Mouse (Mus musculus) lung, postnatal 0 days (tissue): Measurements from ENCODE around the gene Ppp1ca. TPM values are rescaled to one million over a fixed set of nuclear protein-coding genes. Genes with fewer than 3 reads are reported as not detected.

Experiments used
- ATAC-seq: fragments of 200-750 bp; cut with Nextera tagmentation; 2 replicates; pipeline ENCODE4 v1.8.0; 2017; ENCODE audit warnings: moderate library complexity
- DNase-seq: peaks from one replicate; pipeline ENCODE4 v3.0.0-alpha.2; 2016; ENCODE audit warnings: low spot score
- H3K27ac ChIP-seq: fragments of 300-500 bp; sonication (generic); 2 replicates; pipeline ENCODE4 v1.5.1; 2014; ENCODE audit warnings: antibody characterized with exemption, mild to moderate bottlenecking, low read length, mixed read lengths
- H3K27me3 ChIP-seq: fragments of 300-500 bp; sonication (generic); replicated peaks from 2 replicates; pipeline ENCODE4 v1.6.1; 2014; ENCODE audit warnings: low read length, mixed read lengths; ENCODE audit not compliant: insufficient read depth
- H3K36me3 ChIP-seq: fragments of 300-500 bp; sonication (generic); 2 replicates; pipeline ENCODE4 v1.6.1; 2014; ENCODE audit warnings: low read length, mixed read lengths; ENCODE audit not compliant: insufficient read depth
- H3K4me1 ChIP-seq: fragments of 300-500 bp; sonication (generic); 2 replicates; pipeline ENCODE4 v1.6.1; 2014; ENCODE audit warnings: antibody characterized with exemption, low read depth, low read length, mixed read lengths; ENCODE audit not compliant: insufficient read depth
- H3K4me2 ChIP-seq: fragments of 300-500 bp; sonication (generic); replicated peaks from 2 replicates; pipeline ENCODE4 v1.6.1; 2014; ENCODE audit warnings: low read depth, mild to moderate bottlenecking, low read length, moderate library complexity, mixed read lengths
- H3K4me3 ChIP-seq: fragments of 300-500 bp; sonication (generic); 2 replicates; pipeline ENCODE4 v1.5.1; 2014; ENCODE audit warnings: low read depth, low read length
- H3K9ac ChIP-seq: fragments of 300-500 bp; sonication (generic); replicated peaks from 2 replicates; pipeline ENCODE4 v1.6.1; 2014; ENCODE audit warnings: low read depth, mild to moderate bottlenecking
- H3K9me3 ChIP-seq: fragments of 300-500 bp; sonication (generic); 2 replicates; pipeline ENCODE4 v1.6.1; 2016; ENCODE audit warnings: low read length, mixed read lengths
- CTCF ChIP-seq: IDR thresholded peaks from 2 replicates; pipeline ENCODE4 v1.5.1; 2016; ENCODE audit warnings: antibody characterized with exemption, mild to moderate bottlenecking
- EP300 ChIP-seq: IDR thresholded peaks from 2 replicates; pipeline ENCODE4 v1.6.1; 2016; ENCODE audit warnings: antibody characterized with exemption, mild to moderate bottlenecking, control low read depth
- WGBS: fragments of 180-500 bp; shearing (Covaris S2); extraction: QIAGEN DNeasy Blood & Tissue Kit; methylation state at CpG from one replicate; pipeline ENCODE4 v1.1.7; 2014; 5-methylcytosine and 5-hydroxymethylcytosine counted together
- polyA plus RNA-seq: library from polyadenylated mRNA; unstranded; fragments of >200 nt; fragmentation: Nextera tagmentation; extraction: Ambion mirVana; gene quantifications from 2 replicates; pipeline ENCODE4 v1.2.1, GENCODE M21; 2015

Ppp1ca gene
- polyA plus RNA-seq, 1 experiment from 2014 or later = 631 TPM

DNA sequence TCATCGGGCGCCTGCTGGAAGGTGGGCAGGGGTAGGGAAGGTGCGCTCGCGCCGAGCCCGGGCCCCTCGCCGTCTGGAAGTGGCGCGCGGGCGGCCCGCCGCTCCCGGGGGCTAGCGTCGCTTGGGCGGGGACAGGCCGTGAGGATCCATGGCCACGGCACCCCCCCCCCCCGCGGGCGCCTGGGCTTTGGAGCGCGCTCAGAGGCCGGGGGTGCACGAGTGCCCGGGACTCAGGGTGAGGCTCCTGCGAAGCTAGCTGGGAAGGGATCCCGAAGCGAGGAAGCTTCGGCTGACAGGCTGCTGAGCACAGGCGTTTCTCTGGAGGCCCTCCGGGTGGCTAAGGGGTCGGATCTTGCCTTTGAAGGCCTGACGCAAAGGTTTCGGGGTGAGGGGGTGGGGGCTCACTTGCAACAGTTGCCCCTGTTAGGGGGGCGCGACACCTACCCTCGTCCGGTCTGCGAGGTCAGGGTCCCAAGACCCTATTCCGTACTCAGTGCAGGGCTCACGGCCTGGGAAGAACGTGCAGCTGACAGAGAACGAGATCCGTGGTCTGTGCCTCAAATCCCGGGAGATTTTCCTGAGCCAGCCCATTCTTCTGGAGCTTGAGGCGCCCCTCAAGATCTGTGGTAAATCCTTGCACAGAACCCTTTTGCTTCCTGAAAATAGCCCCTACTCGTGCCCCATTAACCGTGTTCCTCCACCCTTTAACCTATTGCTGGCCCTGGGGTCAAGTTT, 553 bp downstream of the Ppp1ca start:
- H3K36me3 ChIP-seq = peaks cover 24% of the 10 kb centered on the region; the same call in 1 of the 2 replicates
- H3K4me2 ChIP-seq = peak overlapping the region; percentile 87
- WGBS = under 1% methylated on average over 28 of the region's 52 CpGs
- ATAC-seq = peak; percentile 53
- peak overlapping the region; percentile 95 for H3K9ac ChIP-seq
- H3K27me3 ChIP-seq = no peaks in the 10 kb centered on the region
- peak; percentile 44 for DNase-seq
- TF ChIP-seq EP300 (no peak), CTCF (no peak)
- H3K4me1 ChIP-seq = peaks cover 8% of the 10 kb centered on the region; the same call in 1 of the 2 replicates
- no peaks in the 10 kb centered on the region for H3K9me3 ChIP-seq
- peak overlapping the region; percentile 82 for H3K4me3 ChIP-seq
- H3K27ac ChIP-seq = peak overlapping the region; percentile 95

DNA sequence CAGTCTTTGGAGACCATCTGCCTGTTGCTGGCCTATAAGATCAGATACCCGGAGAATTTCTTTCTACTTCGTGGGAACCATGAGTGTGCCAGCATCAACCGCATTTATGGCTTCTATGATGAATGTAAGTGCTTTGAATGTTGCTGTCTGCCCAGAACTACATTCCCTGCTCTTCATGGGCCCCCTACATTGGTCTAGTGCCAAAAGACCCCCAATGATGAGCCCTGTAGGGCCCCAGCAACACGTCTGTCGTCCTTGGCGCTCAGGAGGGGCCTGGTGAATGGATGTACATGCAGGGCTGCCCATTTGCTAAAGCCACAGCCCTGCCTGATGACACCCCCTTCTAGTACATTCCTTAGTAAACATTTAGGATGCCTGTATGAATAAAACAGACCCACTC, 1.3 kb downstream of the Ppp1ca start:
- Histone ChIP-seq H3K27me3 (no peaks in the 10 kb centered on the region), H3K9ac (peak overlapping the region; percentile 95), H3K4me1 (peaks cover 8% of the 10 kb centered on the region; the same call in 1 of the 2 replicates), H3K9me3 (no peaks in the 10 kb centered on the region), H3K27ac (no peak overlapping the region), H3K4me2 (peak overlapping the region; percentile 87), H3K36me3 (peaks cover 24% of the 10 kb centered on the region; the same call in 1 of the 2 replicates), H3K4me3 (peak overlapping the region; percentile 82)
- 52% methylated on average over 6 of the region's 6 CpGs for WGBS
- no peak for DNase-seq
- TF ChIP-seq EP300 = no peak
- TF ChIP-seq CTCF = no peak
- no peak for ATAC-seq

DNA sequence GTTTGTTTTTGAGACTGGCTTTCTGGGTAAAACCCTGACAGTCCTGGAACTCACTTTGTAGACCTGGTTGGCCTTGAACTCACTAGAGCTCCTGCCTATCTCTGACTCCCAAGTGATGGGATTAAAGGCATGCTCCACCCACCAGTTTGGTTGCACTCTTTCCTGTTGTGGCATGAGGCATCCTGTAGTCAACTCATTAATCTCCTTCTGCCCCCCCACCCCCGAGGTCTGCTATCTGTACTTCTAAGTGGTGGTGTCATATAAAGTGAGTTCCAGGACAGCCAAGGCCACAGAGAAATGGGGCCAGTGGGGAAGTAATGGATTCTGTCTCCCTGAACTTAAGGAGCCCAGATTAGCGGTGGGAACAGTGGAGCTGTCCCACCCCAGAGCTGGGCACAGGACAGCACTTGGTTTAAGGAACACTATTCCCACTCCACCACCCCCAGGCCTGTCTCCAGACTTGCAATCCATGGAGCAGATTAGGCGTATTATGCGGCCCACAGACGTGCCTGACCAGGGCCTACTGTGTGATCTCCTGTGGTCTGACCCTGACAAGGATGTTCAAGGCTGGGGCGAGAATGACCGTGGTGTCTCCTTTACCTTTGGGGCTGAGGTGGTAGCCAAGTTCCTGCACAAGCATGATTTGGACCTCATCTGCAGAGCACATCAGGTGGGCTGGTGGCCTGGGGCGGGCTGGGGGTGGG, 2.3 kb downstream of the Ppp1ca start:
- no peak overlapping the region for H3K4me2 ChIP-seq
- H3K36me3 ChIP-seq = peaks cover 24% of the 10 kb centered on the region; the same call in 1 of the 2 replicates
- no peak overlapping the region for H3K27ac ChIP-seq
- no peak for ATAC-seq
- H3K9me3 ChIP-seq = no peaks in the 10 kb centered on the region
- no peak overlapping the region for H3K9ac ChIP-seq
- no peak overlapping the region for H3K4me3 ChIP-seq
- no peaks in the 10 kb centered on the region for H3K27me3 ChIP-seq
- peaks cover 8% of the 10 kb centered on the region; the same call in 1 of the 2 replicates for H3K4me1 ChIP-seq
- TF ChIP-seq CTCF (no peak), EP300 (no peak)
- 78% methylated on average over 8 of the region's 8 CpGs for WGBS
- no peak for DNase-seq

DNA sequence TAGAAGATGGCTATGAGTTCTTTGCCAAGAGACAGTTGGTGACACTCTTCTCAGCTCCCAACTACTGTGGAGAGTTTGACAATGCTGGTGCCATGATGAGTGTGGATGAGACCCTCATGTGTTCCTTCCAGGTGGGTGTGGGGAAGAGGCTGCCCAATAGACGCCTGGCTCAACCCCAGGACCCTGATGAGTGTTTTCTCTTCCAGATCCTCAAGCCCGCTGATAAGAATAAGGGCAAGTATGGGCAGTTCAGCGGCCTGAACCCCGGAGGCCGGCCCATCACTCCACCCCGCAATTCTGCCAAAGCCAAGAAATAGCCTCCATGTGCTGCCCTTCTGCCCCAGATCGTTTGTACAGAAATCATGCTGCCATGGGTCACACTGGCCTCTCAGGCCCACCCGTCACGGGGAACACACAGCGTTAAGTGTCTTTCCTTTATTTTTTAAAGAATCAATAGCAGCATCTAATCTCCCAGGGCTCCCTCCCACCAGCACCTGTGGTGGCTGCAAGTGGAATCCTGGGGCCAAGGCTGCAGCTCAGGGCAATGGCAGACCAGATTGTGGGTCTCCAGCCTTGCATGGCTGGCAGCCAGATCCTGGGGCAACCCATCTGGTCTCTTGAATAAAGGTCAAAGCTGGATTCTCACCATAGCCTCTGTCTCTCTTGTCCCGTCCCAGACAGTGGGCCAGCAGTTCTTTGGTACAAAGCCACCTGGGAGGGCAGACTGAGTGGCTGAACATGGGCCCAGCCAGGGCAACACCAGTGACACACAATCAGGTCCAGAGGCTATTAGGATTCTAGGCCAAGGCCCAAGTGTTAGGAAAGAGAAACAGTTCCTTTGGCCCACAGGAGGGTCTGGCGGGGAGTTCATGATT, 3.1 kb downstream of the Ppp1ca start:
- no peaks in the 10 kb centered on the region for H3K27me3 ChIP-seq
- H3K9ac ChIP-seq = no peak overlapping the region
- no peaks in the 10 kb centered on the region for H3K9me3 ChIP-seq
- H3K27ac ChIP-seq = no peak overlapping the region
- TF ChIP-seq EP300 = no peak
- no peak for TF ChIP-seq CTCF
- peaks cover 24% of the 10 kb centered on the region; the same call in 1 of the 2 replicates for H3K36me3 ChIP-seq
- no peak overlapping the region for H3K4me2 ChIP-seq
- 76% methylated on average over 12 of the region's 12 CpGs for WGBS
- no peak for DNase-seq
- no peak for ATAC-seq
- no peak overlapping the region for H3K4me3 ChIP-seq
- H3K4me1 ChIP-seq = peaks cover 8% of the 10 kb centered on the region; the same call in 1 of the 2 replicates

DNA sequence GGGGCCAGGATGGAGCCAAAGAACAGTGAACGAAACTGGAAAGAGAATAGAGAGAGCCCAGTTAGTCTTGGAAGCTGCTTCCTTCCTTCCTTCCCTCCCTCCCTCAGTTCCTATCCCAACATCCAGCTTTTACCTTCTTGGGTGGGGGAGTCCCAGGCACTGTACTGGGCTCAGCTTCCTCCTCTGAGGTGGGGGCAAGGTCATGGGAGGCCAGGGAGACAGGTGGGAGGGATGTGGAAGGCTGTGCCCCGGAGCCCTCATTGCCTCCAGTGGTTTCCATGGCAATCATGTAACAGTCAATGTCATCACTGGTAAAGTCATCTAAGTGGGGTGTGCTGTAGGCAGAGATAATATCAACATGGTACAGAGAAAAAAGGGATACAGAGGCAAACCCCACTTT, 4.2 kb downstream of the Ppp1ca start:
- 46% methylated on average over 2 of the region's 2 CpGs for WGBS
- Histone ChIP-seq H3K9ac (no peak overlapping the region), H3K27me3 (no peaks in the 10 kb centered on the region), H3K4me2 (no peak overlapping the region), H3K4me3 (no peak overlapping the region), H3K27ac (no peak overlapping the region), H3K4me1 (peaks cover 2% of the 10 kb centered on the region; the same call in 1 of the 2 replicates), H3K9me3 (no peaks in the 10 kb centered on the region), H3K36me3 (peaks cover 24% of the 10 kb centered on the region; the same call in 1 of the 2 replicates)
- DNase-seq (no peak), ATAC-seq (no peak)
- TF ChIP-seq EP300 = no peak
- TF ChIP-seq CTCF = no peak
